ENCODE assay signal across 8 mouse cellular contexts in the genomic region with DNA sequence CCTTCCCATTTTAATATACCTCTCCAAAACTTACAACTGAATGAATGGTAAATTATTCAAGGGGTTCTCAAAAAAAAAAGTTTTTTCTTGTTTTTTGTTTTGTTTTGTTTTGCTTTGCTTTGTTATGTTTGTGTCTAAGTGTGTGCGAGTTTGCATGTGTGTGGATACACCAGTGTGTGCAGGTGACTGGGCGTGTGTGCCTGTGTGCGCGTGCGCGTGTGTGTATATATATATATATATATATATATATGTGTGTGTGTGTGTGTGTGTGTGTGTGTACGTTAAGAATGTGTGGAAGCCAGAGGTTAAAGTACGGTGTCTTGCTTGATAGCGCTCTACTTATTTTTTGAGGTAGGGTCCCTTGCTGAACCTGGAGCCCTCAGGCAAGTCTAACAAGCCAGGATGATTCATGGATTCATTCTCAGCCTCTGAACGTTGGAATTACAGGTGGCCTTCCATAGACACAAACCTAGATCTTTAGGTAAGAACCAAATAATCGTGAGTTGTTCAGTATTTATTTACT. TPM values are rescaled to one million over a fixed set of nuclear protein-coding genes. Genes with fewer than 3 reads are reported as not detected.
DNase-seq lines count a peak whose midpoint lies in the region; ATAC-seq and TF ChIP-seq lines count a peak whose summit lies in the region.

No protein-coding gene starts in this region.

- peak; percentile 18 for DNase-seq in cerebellum, adult 8-10 months
- DNase-seq in cerebellum, adult 9-10 months = no peak
- DNase-seq in lung, postnatal 10 days = no peak
- DNase-seq in forebrain, embryonic 11.5 days (ENCODE audit: low spot score) = no peak
- no peak for DNase-seq in adipocyte (ENCODE audit: low spot score)

- H3K36me3 ChIP-seq in lung, embryonic 15.5 days = peaks cover 11% of the 10 kb centered on the region
- peaks cover 3% of the 10 kb centered on the region; the same call in 1 of the 2 replicates for H3K36me3 ChIP-seq in forebrain, embryonic 11.5 days (ENCODE audit: control insufficient read depth, insufficient read depth, low read length)
- H3K36me3 ChIP-seq in liver, embryonic 12.5 days = peaks cover 16% of the 10 kb centered on the region
- H3K36me3 ChIP-seq in small intestine, adult 2 months (ENCODE audit: control insufficient read depth, insufficient read depth, low read length) = peaks cover 11% of the 10 kb centered on the region

- H3K4me2 ChIP-seq in lung, embryonic 15.5 days = peak overlapping the region; percentile 65
- H3K4me2 ChIP-seq in forebrain, embryonic 11.5 days (ENCODE audit: low read depth, low read length, severe bottlenecking) = peak overlapping the region; percentile 67; the same call in 1 of the 2 replicates
- peak overlapping the region; percentile 82 for H3K4me2 ChIP-seq in liver, embryonic 12.5 days

- H3K27me3 ChIP-seq in lung, embryonic 15.5 days = no peaks in the 10 kb centered on the region
- H3K27me3 ChIP-seq in forebrain, embryonic 11.5 days (ENCODE audit: control insufficient read depth, insufficient read depth, low read length) = no peaks in the 10 kb centered on the region
- H3K27me3 ChIP-seq in liver, embryonic 12.5 days (replicated peaks) = no peaks in the 10 kb centered on the region
- H3K27me3 ChIP-seq in small intestine, adult 2 months (ENCODE audit: control insufficient read depth, insufficient read depth, low read length) = no peaks in the 10 kb centered on the region

- WGBS in lung, embryonic 15.5 days = 60% methylated on average over 11 of the region's 11 CpGs
- 67% methylated on average over 11 of the region's 11 CpGs for WGBS in forebrain, embryonic 11.5 days
- 54% methylated on average over 11 of the region's 11 CpGs for WGBS in liver, embryonic 12.5 days (ENCODE audit: insufficient replicate concordance)
- 9% methylated on average over 11 of the region's 11 CpGs for WGBS in small intestine, adult 2 months

- no peak for TF ChIP-seq CTCF in small intestine, adult 2 months (IDR thresholded peaks at IDR 0.05; ENCODE audit: extremely low read depth, insufficient read length, insufficient replicate concordance, low read depth, low read length)

- 0 out of 2 replicates have a peak overlapping the region, but pooled peaks have one; percentile 75 for H3K27ac ChIP-seq in lung, embryonic 15.5 days
- no peak overlapping the region for H3K27ac ChIP-seq in forebrain, embryonic 11.5 days (ENCODE audit: low read depth, low read length)
- H3K27ac ChIP-seq in liver, embryonic 12.5 days = no peak overlapping the region
- H3K27ac ChIP-seq in small intestine, adult 2 months (ENCODE audit: insufficient read depth, low read depth, low read length) = 0 out of 2 replicates have a peak overlapping the region, but pooled peaks have one; percentile 12

- no peaks in the 10 kb centered on the region for H3K9me3 ChIP-seq in lung, embryonic 15.5 days
- H3K9me3 ChIP-seq in forebrain, embryonic 11.5 days (ENCODE audit: control insufficient read depth, low read length) = no peaks in the 10 kb centered on the region
- no peaks in the 10 kb centered on the region for H3K9me3 ChIP-seq in liver, embryonic 12.5 days (replicated peaks)

- peak overlapping the region; percentile 90 for H3K9ac ChIP-seq in lung, embryonic 15.5 days
- H3K9ac ChIP-seq in forebrain, embryonic 11.5 days (ENCODE audit: low read length) = peak overlapping the region; percentile 87
- peak overlapping the region; percentile 83 for H3K9ac ChIP-seq in liver, embryonic 12.5 days

- no peak for TF ChIP-seq POLR2A in small intestine, adult 2 months (IDR thresholded peaks at IDR 0.05; ENCODE audit: low read depth, low read length)

- peak overlapping the region; percentile 88 for H3K4me3 ChIP-seq in lung, embryonic 15.5 days
- H3K4me3 ChIP-seq in forebrain, embryonic 11.5 days (ENCODE audit: low read depth, low read length) = peak overlapping the region; percentile 82
- H3K4me3 ChIP-seq in liver, embryonic 12.5 days = peak overlapping the region; percentile 84
- peak overlapping the region; percentile 73 for H3K4me3 ChIP-seq in small intestine, adult 2 months (ENCODE audit: low read depth, low read length)

- peak; percentile 53 for ATAC-seq in lung, embryonic 15.5 days (ENCODE audit: borderline replicate concordance, extremely low read depth, low FRiP score, low TSS enrichment)
- ATAC-seq in forebrain, embryonic 11.5 days (replicated peaks; ENCODE audit: low FRiP score) = peak; percentile 62
- ATAC-seq in liver, embryonic 12.5 days = peak; percentile 25

- H3K4me1 ChIP-seq in lung, embryonic 15.5 days = peaks cover 4% of the 10 kb centered on the region; the same call in 1 of the 2 replicates
- H3K4me1 ChIP-seq in forebrain, embryonic 11.5 days (replicated peaks; ENCODE audit: control insufficient read depth, insufficient read depth, low read length) = no peaks in the 10 kb centered on the region
- peaks cover 13% of the 10 kb centered on the region; the same call in 1 of the 2 replicates for H3K4me1 ChIP-seq in liver, embryonic 12.5 days
- H3K4me1 ChIP-seq in small intestine, adult 2 months (ENCODE audit: control insufficient read depth, insufficient read depth, insufficient read length, low read length) = no peaks in the 10 kb centered on the region

RNA-seq across cellular contexts. Expression of gene Pnpt1, which starts 0.6 kb away (rescaled TPM):
- polyA plus RNA-seq in lung, embryonic 15.5 days (2015; fragmentation: Nextera tagmentation; extraction: Ambion mirVana) = 35.8 and 41.1 TPM in 2 replicates
- polyA plus RNA-seq in forebrain, embryonic 11.5 days (2014; fragmentation: Nextera tagmentation; extraction: Ambion mirVana) = 39.2 and 44.6 TPM in 2 replicates
- 43.9 and 44.5 TPM in 2 replicates for polyA plus RNA-seq in liver, embryonic 12.5 days (2016; fragmentation: Nextera tagmentation; extraction: Ambion mirVana)
- polyA plus RNA-seq in small intestine, adult 2 months (2012; rRNA removed) = 1.7 and 2.6 TPM in 2 replicates

RNA-seq across cellular contexts. Expression of gene Ppp4r3b, which starts 42.8 kb away (rescaled TPM):
- polyA plus RNA-seq in lung, embryonic 15.5 days (2015; fragmentation: Nextera tagmentation; extraction: Ambion mirVana) = 78.2 and 83.4 TPM in 2 replicates
- polyA plus RNA-seq in forebrain, embryonic 11.5 days (2014; fragmentation: Nextera tagmentation; extraction: Ambion mirVana) = 97.9 and 101 TPM in 2 replicates
- 62.2 and 65.8 TPM in 2 replicates for polyA plus RNA-seq in liver, embryonic 12.5 days (2016; fragmentation: Nextera tagmentation; extraction: Ambion mirVana)
- polyA plus RNA-seq in small intestine, adult 2 months (2012; rRNA removed) = 2.6 and 6.4 TPM in 2 replicates

Comparison
In these comparisons a context has a peak if more than half of its experiments do, and no peak if none do; other contexts are left out.
1. H3K27ac ChIP-seq: peak in lung, embryonic 15.5 days (single experiment) and small intestine, adult 2 months (single experiment); none in forebrain, embryonic 11.5 days (single experiment) and liver, embryonic 12.5 days (single experiment).
2. RNA of gene Pnpt1, which starts 0.6 kb away (polyA plus RNA-seq): 39.2 to 44.6 TPM in forebrain, embryonic 11.5 days, 43.9 to 44.5 TPM in liver, embryonic 12.5 days and 35.8 to 41.1 TPM in lung, embryonic 15.5 days; 1.7 to 2.6 TPM in small intestine, adult 2 months; every median in the first group is over 10 times any median in the second.
3. Peak in every context shown above with its lines, with median percentiles within 50 percentile points of each other: ATAC-seq, H3K4me2 ChIP-seq, H3K4me3 ChIP-seq and H3K9ac ChIP-seq.